Mouse (Mus musculus): ENCODE results near the gene Ikzf3. TPM values are rescaled to one million over a fixed set of nuclear protein-coding genes. Genes with fewer than 3 reads are reported as not detected.

Gene Ikzf3
- polyA plus RNA-seq (2016; fragmentation: Nextera tagmentation; extraction: Ambion mirVana), result 0.04 TPM in 1 of 2 replicates, not detected in the other

- 1% methylated on average over 58 of the region's 58 CpGs for WGBS
- Histone ChIP-seq H3K4me3 (replicated peaks) (peak within 1 kb of the TSS; percentile 43), H3K36me3 (replicated peaks) (no peaks in the 10 kb centered on the region), H3K9me3 (no peaks in the 10 kb centered on the region), H3K27me3 (peaks cover 80% of the 10 kb centered on the region), H3K27ac (no peak within 1 kb of the TSS), H3K4me1 (peaks cover 12% of the 10 kb centered on the region), H3K9ac (peak within 1 kb of the TSS; percentile 56), H3K4me2 (peak within 1 kb of the TSS; percentile 76)
- no peak for ATAC-seq (ENCODE audit: low FRiP score)
Observed at GRCm38 (mm10) chr11:98545711-98546231, at the start of gene Ikzf3. Gene Ikzf3 (minus strand): TSS chr11:98546031.

- H3K9ac ChIP-seq, result no peak overlapping the region
- H3K4me2 ChIP-seq, result no peak overlapping the region
- 86% methylated on average over 10 of the region's 10 CpGs for WGBS
- H3K36me3 ChIP-seq (replicated peaks), result no peaks in the 10 kb centered on the region
- H3K4me3 ChIP-seq (replicated peaks), result no peak overlapping the region
- H3K27ac ChIP-seq, result no peak overlapping the region
- H3K4me1 ChIP-seq, result no peaks in the 10 kb centered on the region
- H3K27me3 ChIP-seq, result peaks cover 30% of the 10 kb centered on the region
- ATAC-seq (ENCODE audit: low FRiP score), result no peak
- no peaks in the 10 kb centered on the region for H3K9me3 ChIP-seq
Observed at GRCm38 (mm10) chr11:98595473-98595872, 49.6 kb upstream of the Ikzf3 start.

- Histone ChIP-seq H3K9me3 (no peaks in the 10 kb centered on the region), H3K4me2 (no peak overlapping the region), H3K27ac (no peak overlapping the region), H3K4me1 (no peaks in the 10 kb centered on the region), H3K4me3 (replicated peaks) (no peak overlapping the region), H3K27me3 (peaks cover 26% of the 10 kb centered on the region), H3K9ac (no peak overlapping the region), H3K36me3 (replicated peaks) (no peaks in the 10 kb centered on the region)
- ATAC-seq (ENCODE audit: low FRiP score), result no peak
- 77% methylated on average over 6 of the region's 6 CpGs for WGBS
Observed at GRCm38 (mm10) chr11:98595021-98595420, 49.2 kb upstream of the Ikzf3 start.

- Histone ChIP-seq H3K4me3 (replicated peaks) (no peak overlapping the region), H3K27me3 (peaks cover 12% of the 10 kb centered on the region; the same call in 1 of the 2 replicates), H3K9ac (no peak overlapping the region), H3K36me3 (replicated peaks) (no peaks in the 10 kb centered on the region), H3K4me1 (peaks cover 20% of the 10 kb centered on the region), H3K4me2 (no peak overlapping the region), H3K9me3 (no peaks in the 10 kb centered on the region), H3K27ac (no peak overlapping the region)
- WGBS, result 81% methylated on average over 19 of the region's 19 CpGs
- no peak for ATAC-seq (ENCODE audit: low FRiP score)
Observed at GRCm38 (mm10) chr11:98590548-98591445, 45.0 kb upstream of the Ikzf3 start.

- whole genome bisulfite sequencing, result 85% methylated on average over 8 of the region's 8 CpGs
- no peak overlapping the region for H3K4me3 ChIP-seq (replicated peaks)
- H3K4me1 ChIP-seq, result peaks cover 33% of the 10 kb centered on the region
Observed at GRCm38 (mm10) chr11:98589306-98589705, 43.5 kb upstream of the Ikzf3 start.

GRCm38 (mm10) chr11:98588833-98589281 lies 43.0 kb upstream of the Ikzf3 start:
- H3K4me2 ChIP-seq, result no peak overlapping the region

More at GRCm38 (mm10) chr11:98589306-98589705, 43.5 kb upstream of the Ikzf3 start:
- Histone ChIP-seq H3K27ac (no peak overlapping the region), H3K27me3 (peaks cover 12% of the 10 kb centered on the region; the same call in 1 of the 2 replicates), H3K9ac (no peak overlapping the region), H3K4me2 (no peak overlapping the region), H3K36me3 (replicated peaks) (no peaks in the 10 kb centered on the region), H3K9me3 (no peaks in the 10 kb centered on the region)
- ATAC-seq (ENCODE audit: low FRiP score), result no peak

GRCm38 (mm10) chr11:98587684-98588546 lies 42.1 kb upstream of the Ikzf3 start:
- Histone ChIP-seq H3K27ac (peak overlapping the region; percentile 86; the same call in 1 of the 2 replicates), H3K9ac (peak overlapping the region; percentile 84), H3K4me2 (peak overlapping the region; percentile 88), H3K36me3 (replicated peaks) (peaks cover 13% of the 10 kb centered on the region), H3K9me3 (no peaks in the 10 kb centered on the region), H3K4me3 (replicated peaks) (peak overlapping the region; percentile 77), H3K27me3 (peaks cover 12% of the 10 kb centered on the region; the same call in 1 of the 2 replicates), H3K4me1 (peaks cover 33% of the 10 kb centered on the region)
- peak; percentile 12; the same call in 1 of the 2 replicates for ATAC-seq (ENCODE audit: low FRiP score)
- WGBS, result 5% methylated on average over 20 of the region's 20 CpGs

More at GRCm38 (mm10) chr11:98588833-98589281, 43.0 kb upstream of the Ikzf3 start:
- peaks cover 12% of the 10 kb centered on the region; the same call in 1 of the 2 replicates for H3K27me3 ChIP-seq
- no peak overlapping the region for H3K27ac ChIP-seq
- peaks cover 33% of the 10 kb centered on the region for H3K4me1 ChIP-seq
- H3K36me3 ChIP-seq (replicated peaks), result peaks cover 3% of the 10 kb centered on the region; the same call in 1 of the 2 replicates
- ATAC-seq (ENCODE audit: low FRiP score), result no peak
- no peaks in the 10 kb centered on the region for H3K9me3 ChIP-seq
- H3K4me3 ChIP-seq (replicated peaks), result no peak overlapping the region
- WGBS, result 69% methylated on average over 6 of the region's 6 CpGs
- H3K9ac ChIP-seq, result no peak overlapping the region

- H3K4me1 ChIP-seq, result peaks cover 33% of the 10 kb centered on the region
Observed at GRCm38 (mm10) chr11:98586892-98587563, 41.2 kb upstream of the Ikzf3 start, which contains the start of gene Ormdl3. Gene Ormdl3 (minus strand): TSS chr11:98587368.

GRCm38 (mm10) chr11:98586087-98586891 lies 40.5 kb upstream of the Ikzf3 start:
- peaks cover 29% of the 10 kb centered on the region for H3K36me3 ChIP-seq (replicated peaks)
- peak overlapping the region; percentile 84 for H3K9ac ChIP-seq
- no peaks in the 10 kb centered on the region for H3K9me3 ChIP-seq
- H3K27ac ChIP-seq, result peak overlapping the region; percentile 86
- peaks cover 8% of the 10 kb centered on the region; the same call in 1 of the 2 replicates for H3K27me3 ChIP-seq
- H3K4me1 ChIP-seq, result peaks cover 33% of the 10 kb centered on the region
- H3K4me2 ChIP-seq, result peak overlapping the region; percentile 88
- H3K4me3 ChIP-seq (replicated peaks), result peak overlapping the region; percentile 77
- ATAC-seq (ENCODE audit: low FRiP score), result peak; percentile 19; the same call in 1 of the 2 replicates
- WGBS, result 2% methylated on average over 22 of the region's 22 CpGs

More at GRCm38 (mm10) chr11:98586892-98587563, 41.2 kb upstream of the Ikzf3 start, which contains the start of gene Ormdl3:
- peak within 1 kb of the TSS; percentile 86 for H3K27ac ChIP-seq
- H3K4me3 ChIP-seq (replicated peaks), result peak within 1 kb of the TSS; percentile 77
- H3K36me3 ChIP-seq (replicated peaks), result peaks cover 22% of the 10 kb centered on the region
- H3K27me3 ChIP-seq, result peaks cover 9% of the 10 kb centered on the region; the same call in 1 of the 2 replicates
- WGBS, result under 1% methylated on average over 49 of the region's 49 CpGs
- H3K9ac ChIP-seq, result peak within 1 kb of the TSS; percentile 84
- H3K9me3 ChIP-seq, result no peaks in the 10 kb centered on the region
- ATAC-seq (ENCODE audit: low FRiP score), result peak; percentile 97
- H3K4me2 ChIP-seq, result peak within 1 kb of the TSS; percentile 88

GRCm38 (mm10) chr11:98584629-98585177 lies 38.9 kb upstream of the Ikzf3 start:
- ATAC-seq (ENCODE audit: low FRiP score), result no peak

More at GRCm38 (mm10) chr11:98584629-98585177, 38.9 kb upstream of the Ikzf3 start:
- H3K4me2 ChIP-seq, result no peak overlapping the region
- H3K36me3 ChIP-seq (replicated peaks), result peaks cover 39% of the 10 kb centered on the region
- 0 out of 2 replicates have a peak, but pooled peaks cover 4% of the 10 kb centered on the region for H3K27me3 ChIP-seq
- H3K27ac ChIP-seq, result no peak overlapping the region
- H3K9ac ChIP-seq, result no peak overlapping the region
- no peak overlapping the region for H3K4me3 ChIP-seq (replicated peaks)
- no peaks in the 10 kb centered on the region for H3K9me3 ChIP-seq
- peaks cover 33% of the 10 kb centered on the region for H3K4me1 ChIP-seq
- 90% methylated on average over 6 of the region's 6 CpGs for WGBS

All from forebrain, embryonic 12.5 days (tissue).